Mouse (Mus musculus): ENCODE measurements at regions not wholly inside any gene's neighbourhood (a gene's known extent, or its start where the extent isn't known, plus 50 kb on each side); places are given as distances from the start of the nearest gene placed in this dataset.

- no peak for DNase-seq
Observed at GRCm38 (mm10) chr17:45889051-45889450, 143.1 kb downstream of the Vegfa start.

- DNase-seq = peak; percentile 68
Observed at GRCm38 (mm10) chr17:45886420-45887049, 145.6 kb downstream of the Vegfa start.

GRCm38 (mm10) chr17:45885461-45886336 lies 146.5 kb downstream of the Vegfa start:
- DNase-seq = peak; percentile 54

- no peak for DNase-seq
Observed at GRCm38 (mm10) chr17:45884021-45884722, 148.0 kb downstream of the Vegfa start.

- no peak for DNase-seq
Observed at GRCm38 (mm10) chr17:45882682-45883081, 149.0 kb upstream of the 1600014C23Rik start.

- no peak for DNase-seq
Observed at GRCm38 (mm10) chr17:45881284-45881683, 147.6 kb upstream of the 1600014C23Rik start.

- no peak for DNase-seq
Observed at GRCm38 (mm10) chr17:45880761-45881160, 147.1 kb upstream of the 1600014C23Rik start.

GRCm38 (mm10) chr17:45879478-45880250 lies 146.0 kb upstream of the 1600014C23Rik start:
- DNase-seq = peak; percentile 41

GRCm38 (mm10) chr17:45878394-45878793 lies 144.8 kb upstream of the 1600014C23Rik start:
- DNase-seq = no peak

GRCm38 (mm10) chr17:45875325-45875724 lies 141.7 kb upstream of the 1600014C23Rik start:
- DNase-seq = no peak

- DNase-seq = no peak
Observed at GRCm38 (mm10) chr17:45873996-45874395, 140.4 kb upstream of the 1600014C23Rik start.

GRCm38 (mm10) chr17:45873200-45873955 lies 139.7 kb upstream of the 1600014C23Rik start:
- DNase-seq = peak; percentile 68

GRCm38 (mm10) chr17:45871666-45872653 lies 138.3 kb upstream of the 1600014C23Rik start:
- DNase-seq = peak; percentile 37

GRCm38 (mm10) chr17:45871067-45871466 lies 137.4 kb upstream of the 1600014C23Rik start:
- DNase-seq = no peak

GRCm38 (mm10) chr17:45869014-45869968 lies 135.6 kb upstream of the 1600014C23Rik start:
- peak; percentile 48 for DNase-seq

GRCm38 (mm10) chr17:45868539-45868938 lies 134.9 kb upstream of the 1600014C23Rik start:
- no peak for DNase-seq

- DNase-seq = no peak
Observed at GRCm38 (mm10) chr17:45867727-45868126, 134.1 kb upstream of the 1600014C23Rik start.

GRCm38 (mm10) chr17:45866876-45867652 lies 133.4 kb upstream of the 1600014C23Rik start:
- DNase-seq = peak; percentile 56

- peak; percentile 43 for DNase-seq
Observed at GRCm38 (mm10) chr17:45866346-45866745, 132.7 kb upstream of the 1600014C23Rik start.

All from lung, postnatal 10 days (tissue).